Mouse (Mus musculus) liver, embryonic 14.5 days (tissue): Measurements from ENCODE around the gene Gmpr.

Experiments used
- CTCF ChIP-seq: IDR thresholded peaks from 2 replicates; pipeline ENCODE4 v1.5.1; 2016; ENCODE audit warnings: antibody characterized with exemption, low read depth, control low read depth
- EP300 ChIP-seq: IDR thresholded peaks from 2 replicates; pipeline ENCODE4 v1.6.1; 2016; ENCODE audit warnings: antibody characterized with exemption, low read depth

DNA sequence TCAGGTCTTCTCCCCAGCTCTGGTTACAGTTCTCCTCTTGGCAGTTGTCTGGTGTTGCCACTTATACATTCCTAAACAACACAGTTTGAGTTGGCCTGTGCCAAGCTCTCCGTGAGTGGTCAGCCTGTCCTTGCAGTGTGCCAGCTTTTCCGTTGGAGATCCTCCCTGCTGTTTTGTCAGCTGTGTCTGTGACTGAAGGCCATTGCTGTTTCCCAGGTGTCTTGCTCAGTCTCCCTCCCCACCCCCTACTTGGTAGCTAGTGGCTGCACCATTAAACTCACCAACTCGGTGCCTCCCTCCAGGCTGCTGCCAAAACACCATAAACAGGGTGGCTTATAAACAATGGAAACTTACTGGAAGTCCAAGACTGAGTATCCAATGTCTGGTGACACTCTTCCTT lies 17.1 kb downstream of the Gmpr start:
- TF ChIP-seq CTCF = no peak
- TF ChIP-seq EP300 = no peak
